Mouse (Mus musculus): ENCODE measurements around the gene Rassf7. TPM values are rescaled to one million over a fixed set of nuclear protein-coding genes. Genes with fewer than 3 reads are reported as not detected.
A peak's percentile ranks its signal among the peaks of the same experiment; 100 is the strongest.

Gene Rassf7
- polyA plus RNA-seq, 1 experiment from 2014 or later: 52.0 TPM

- no peak overlapping the region for H3K4me3 ChIP-seq (ENCODE audit: low read length)
- H3K27ac ChIP-seq (ENCODE audit: low read depth, low read length): no peak overlapping the region
- H3K4me2 ChIP-seq (replicated peaks; ENCODE audit: low read depth, low read length): no peak overlapping the region
- ATAC-seq (ENCODE audit: low FRiP score, low TSS enrichment): no peak
- H3K4me1 ChIP-seq (ENCODE audit: control insufficient read depth, insufficient read depth, low read length): peaks cover 5% of the 10 kb centered on the region; the same call in 1 of the 2 replicates
- 2% methylated on average over 8 of the region's 8 CpGs for WGBS
- no peaks in the 10 kb centered on the region for H3K9me3 ChIP-seq (ENCODE audit: control insufficient read depth, low read length)
- no peaks in the 10 kb centered on the region for H3K36me3 ChIP-seq (ENCODE audit: control insufficient read depth, insufficient read depth, low read length)
- H3K9ac ChIP-seq (ENCODE audit: low read depth, low read length): no peak overlapping the region
- H3K27me3 ChIP-seq (ENCODE audit: control insufficient read depth, insufficient read depth, low read length): no peaks in the 10 kb centered on the region
Observed at GRCm38 (mm10) chr7:141176173-141176572, 39.5 kb upstream of the Rassf7 start.

- 92% methylated on average over 3 of the region's 3 CpGs for WGBS
- H3K27ac ChIP-seq (ENCODE audit: low read depth, low read length): no peak overlapping the region
- ATAC-seq (ENCODE audit: low FRiP score, low TSS enrichment): no peak
Observed at GRCm38 (mm10) chr7:141188194-141188593, 27.5 kb upstream of the Rassf7 start.

GRCm38 (mm10) chr7:141188733-141189132, 26.9 kb upstream of the Rassf7 start:
- no peak overlapping the region for H3K4me3 ChIP-seq (ENCODE audit: low read length)
- no peak for ATAC-seq (ENCODE audit: low FRiP score, low TSS enrichment)
- peaks cover 12% of the 10 kb centered on the region; the same call in 1 of the 2 replicates for H3K4me1 ChIP-seq (ENCODE audit: control insufficient read depth, insufficient read depth, low read length)
- WGBS: 98% methylated on average over 3 of the region's 3 CpGs
- no peak overlapping the region for H3K9ac ChIP-seq (ENCODE audit: low read depth, low read length)
- no peak overlapping the region for H3K4me2 ChIP-seq (replicated peaks; ENCODE audit: low read depth, low read length)
- no peaks in the 10 kb centered on the region for H3K27me3 ChIP-seq (ENCODE audit: control insufficient read depth, insufficient read depth, low read length)
- H3K27ac ChIP-seq (ENCODE audit: low read depth, low read length): no peak overlapping the region
- H3K9me3 ChIP-seq (ENCODE audit: control insufficient read depth, low read length): no peaks in the 10 kb centered on the region
- peaks cover 31% of the 10 kb centered on the region for H3K36me3 ChIP-seq (ENCODE audit: control insufficient read depth, insufficient read depth, low read length)

More at GRCm38 (mm10) chr7:141188194-141188593, 27.5 kb upstream of the Rassf7 start:
- Histone ChIP-seq H3K9ac (ENCODE audit: low read depth, low read length) (no peak overlapping the region), H3K36me3 (ENCODE audit: control insufficient read depth, insufficient read depth, low read length) (peaks cover 31% of the 10 kb centered on the region), H3K4me3 (ENCODE audit: low read length) (no peak overlapping the region), H3K27me3 (ENCODE audit: control insufficient read depth, insufficient read depth, low read length) (no peaks in the 10 kb centered on the region), H3K4me2 (replicated peaks; ENCODE audit: low read depth, low read length) (no peak overlapping the region), H3K9me3 (ENCODE audit: control insufficient read depth, low read length) (no peaks in the 10 kb centered on the region), H3K4me1 (ENCODE audit: control insufficient read depth, insufficient read depth, low read length) (peaks cover 12% of the 10 kb centered on the region; the same call in 1 of the 2 replicates)

- peaks cover 14% of the 10 kb centered on the region; the same call in 1 of the 2 replicates for H3K4me1 ChIP-seq (ENCODE audit: control insufficient read depth, insufficient read depth, low read length)
- H3K36me3 ChIP-seq (ENCODE audit: control insufficient read depth, insufficient read depth, low read length): peaks cover 31% of the 10 kb centered on the region
- no peak overlapping the region for H3K4me2 ChIP-seq (replicated peaks; ENCODE audit: low read depth, low read length)
- no peak overlapping the region for H3K9ac ChIP-seq (ENCODE audit: low read depth, low read length)
- H3K27me3 ChIP-seq (ENCODE audit: control insufficient read depth, insufficient read depth, low read length): no peaks in the 10 kb centered on the region
- ATAC-seq (ENCODE audit: low FRiP score, low TSS enrichment): no peak
- H3K4me3 ChIP-seq (ENCODE audit: low read length): no peak overlapping the region
- 87% methylated on average over 3 of the region's 3 CpGs for WGBS
- H3K27ac ChIP-seq (ENCODE audit: low read depth, low read length): no peak overlapping the region
- no peaks in the 10 kb centered on the region for H3K9me3 ChIP-seq (ENCODE audit: control insufficient read depth, low read length)
Observed at GRCm38 (mm10) chr7:141190220-141190619, 25.4 kb upstream of the Rassf7 start.

GRCm38 (mm10) chr7:141191036-141191435, 24.6 kb upstream of the Rassf7 start:
- no peak overlapping the region for H3K9ac ChIP-seq (ENCODE audit: low read depth, low read length)
- WGBS: 90% methylated on average over 14 of the region's 14 CpGs

GRCm38 (mm10) chr7:141191796-141192685, 23.6 kb upstream of the Rassf7 start:
- Histone ChIP-seq H3K4me3 (ENCODE audit: low read length) (peak overlapping the region; percentile 92; the same call in 1 of the 2 replicates), H3K36me3 (ENCODE audit: control insufficient read depth, insufficient read depth, low read length) (peaks cover 31% of the 10 kb centered on the region), H3K27me3 (ENCODE audit: control insufficient read depth, insufficient read depth, low read length) (no peaks in the 10 kb centered on the region), H3K4me2 (replicated peaks; ENCODE audit: low read depth, low read length) (peak overlapping the region; percentile 97), H3K9ac (ENCODE audit: low read depth, low read length) (no peak overlapping the region), H3K4me1 (ENCODE audit: control insufficient read depth, insufficient read depth, low read length) (peaks cover 14% of the 10 kb centered on the region; the same call in 1 of the 2 replicates), H3K27ac (ENCODE audit: low read depth, low read length) (no peak overlapping the region), H3K9me3 (ENCODE audit: control insufficient read depth, low read length) (no peaks in the 10 kb centered on the region)
- 82% methylated on average over 24 of the region's 24 CpGs for WGBS
- no peak for ATAC-seq (ENCODE audit: low FRiP score, low TSS enrichment)

More at GRCm38 (mm10) chr7:141191036-141191435, 24.6 kb upstream of the Rassf7 start:
- peaks cover 31% of the 10 kb centered on the region for H3K36me3 ChIP-seq (ENCODE audit: control insufficient read depth, insufficient read depth, low read length)
- no peaks in the 10 kb centered on the region for H3K9me3 ChIP-seq (ENCODE audit: control insufficient read depth, low read length)
- H3K27ac ChIP-seq (ENCODE audit: low read depth, low read length): no peak overlapping the region
- H3K4me3 ChIP-seq (ENCODE audit: low read length): no peak overlapping the region
- H3K27me3 ChIP-seq (ENCODE audit: control insufficient read depth, insufficient read depth, low read length): no peaks in the 10 kb centered on the region
- H3K4me1 ChIP-seq (ENCODE audit: control insufficient read depth, insufficient read depth, low read length): peaks cover 14% of the 10 kb centered on the region; the same call in 1 of the 2 replicates
- no peak for ATAC-seq (ENCODE audit: low FRiP score, low TSS enrichment)
- 0 out of 2 replicates have a peak overlapping the region, but pooled peaks have one; percentile 19 for H3K4me2 ChIP-seq (replicated peaks; ENCODE audit: low read depth, low read length)

- no peak for ATAC-seq (ENCODE audit: low FRiP score, low TSS enrichment)
- Histone ChIP-seq H3K4me3 (ENCODE audit: low read length) (peak overlapping the region; percentile 92), H3K9me3 (ENCODE audit: control insufficient read depth, low read length) (no peaks in the 10 kb centered on the region), H3K36me3 (ENCODE audit: control insufficient read depth, insufficient read depth, low read length) (peaks cover 31% of the 10 kb centered on the region), H3K27me3 (ENCODE audit: control insufficient read depth, insufficient read depth, low read length) (no peaks in the 10 kb centered on the region), H3K4me1 (ENCODE audit: control insufficient read depth, insufficient read depth, low read length) (peaks cover 14% of the 10 kb centered on the region; the same call in 1 of the 2 replicates), H3K9ac (ENCODE audit: low read depth, low read length) (peak overlapping the region; percentile 93), H3K27ac (ENCODE audit: low read depth, low read length) (peak overlapping the region; percentile 65; the same call in 1 of the 2 replicates), H3K4me2 (replicated peaks; ENCODE audit: low read depth, low read length) (peak overlapping the region; percentile 97)
- 28% methylated on average over 12 of the region's 12 CpGs for WGBS
Observed at GRCm38 (mm10) chr7:141192776-141193347, 22.8 kb upstream of the Rassf7 start.

GRCm38 (mm10) chr7:141193348-141193856, 22.3 kb upstream of the Rassf7 start:
- under 1% methylated on average over 41 of the region's 43 CpGs for WGBS
- ATAC-seq (ENCODE audit: low FRiP score, low TSS enrichment): peak; percentile 16
- H3K4me3 ChIP-seq (ENCODE audit: low read length): peak overlapping the region; percentile 92

More at GRCm38 (mm10) chr7:141193348-141193856, 22.3 kb upstream of the Rassf7 start:
- Histone ChIP-seq H3K4me2 (replicated peaks; ENCODE audit: low read depth, low read length) (peak overlapping the region; percentile 97), H3K9me3 (ENCODE audit: control insufficient read depth, low read length) (no peaks in the 10 kb centered on the region), H3K36me3 (ENCODE audit: control insufficient read depth, insufficient read depth, low read length) (peaks cover 31% of the 10 kb centered on the region), H3K27me3 (ENCODE audit: control insufficient read depth, insufficient read depth, low read length) (no peaks in the 10 kb centered on the region), H3K27ac (ENCODE audit: low read depth, low read length) (peak overlapping the region; percentile 65; the same call in 1 of the 2 replicates), H3K9ac (ENCODE audit: low read depth, low read length) (peak overlapping the region; percentile 93), H3K4me1 (ENCODE audit: control insufficient read depth, insufficient read depth, low read length) (peaks cover 14% of the 10 kb centered on the region; the same call in 1 of the 2 replicates)

Measured in kidney, embryonic 14.5 days (tissue).